Mouse (Mus musculus): ENCODE data around the gene Cdkl4.

DNA sequence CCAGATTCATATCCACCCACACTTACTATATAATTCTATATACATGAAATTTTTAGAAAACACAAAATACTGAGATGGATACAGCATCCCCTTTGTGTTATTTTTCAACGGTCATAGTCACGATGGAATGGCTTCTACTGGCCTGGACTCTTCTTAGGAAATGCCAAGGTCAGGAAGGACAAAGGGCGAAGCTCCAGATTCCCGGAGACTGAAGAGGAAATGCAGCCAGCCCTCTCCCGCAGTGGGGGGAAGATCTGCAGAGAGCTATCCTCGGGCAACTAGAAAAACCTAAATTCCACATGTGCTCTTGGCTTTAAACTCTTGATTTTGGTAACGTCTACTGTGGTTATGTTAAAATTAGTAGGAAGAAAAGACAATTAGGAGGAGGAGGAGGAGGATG, 2.6 kb downstream of the Cdkl4 start:
- TF ChIP-seq CTCF (IDR thresholded peaks at IDR 0.05; ENCODE audit: low read depth, low read length) = no peak
- TF ChIP-seq POLR2A (IDR thresholded peaks at IDR 0.05; ENCODE audit: borderline replicate concordance, low read depth, low read length) = no peak
